Mouse (Mus musculus) stomach, postnatal 0 days (tissue): Measurements from ENCODE around the gene Slco2a1. TPM values are rescaled to one million over a fixed set of nuclear protein-coding genes. Genes with fewer than 3 reads are reported as not detected.

ENCODE experiments used
- ATAC-seq: fragments of 200-750 bp; cut with Nextera tagmentation; 2 replicates; pipeline ENCODE4 v1.8.0; 2017; ENCODE audit not compliant: low FRiP score, low TSS enrichment
- DNase-seq: peaks from one replicate; pipeline ENCODE4 v3.0.0-alpha.2; 2016; ENCODE audit warnings: low spot score
- H3K27ac ChIP-seq: fragments of 300-500 bp; sonication (generic); replicated peaks from 2 replicates; pipeline ENCODE4 v1.5.1; 2014; ENCODE audit warnings: mild to moderate bottlenecking, control low read depth
- H3K27me3 ChIP-seq: fragments of 300-500 bp; sonication (generic); 2 replicates; pipeline ENCODE4 v1.6.1; 2014; ENCODE audit warnings: low read length; ENCODE audit not compliant: control insufficient read depth, insufficient read depth
- H3K36me3 ChIP-seq: fragments of 300-500 bp; sonication (generic); 2 replicates; pipeline ENCODE4 v1.6.1; 2014; ENCODE audit warnings: low read length, mixed read lengths; ENCODE audit not compliant: control insufficient read depth, insufficient read depth
- H3K4me1 ChIP-seq: fragments of 300-500 bp; sonication (generic); replicated peaks from 2 replicates; pipeline ENCODE4 v1.6.1; 2014; ENCODE audit warnings: antibody characterized with exemption; ENCODE audit not compliant: control insufficient read depth, insufficient read depth
- H3K4me2 ChIP-seq: fragments of 300-500 bp; sonication (generic); replicated peaks from 2 replicates; pipeline ENCODE4 v1.6.1; 2014; ENCODE audit warnings: low read depth, mild to moderate bottlenecking, control low read depth, moderate library complexity
- H3K4me3 ChIP-seq: fragments of 300-500 bp; sonication (generic); 2 replicates; pipeline ENCODE4 v1.5.1; 2014; ENCODE audit warnings: low read depth, low read length, control low read depth
- H3K9ac ChIP-seq: fragments of 300-500 bp; sonication (generic); 2 replicates; pipeline ENCODE4 v1.6.1; 2014; ENCODE audit warnings: mild to moderate bottlenecking, low read length, control low read depth, mixed read lengths
- H3K9me3 ChIP-seq: fragments of 300-500 bp; sonication (generic); 2 replicates; pipeline ENCODE4 v1.6.1; 2016; ENCODE audit warnings: low read length; ENCODE audit not compliant: control insufficient read depth
- CTCF ChIP-seq: IDR thresholded peaks from 2 replicates; pipeline ENCODE4 v1.5.1; 2016; ENCODE audit warnings: antibody characterized with exemption, low read depth, mild to moderate bottlenecking, moderate library complexity
- EP300 ChIP-seq: optimal IDR thresholded peaks from 2 replicates; pipeline ENCODE3; 2016; ENCODE audit warnings: antibody characterized with exemption
- WGBS: fragments of 180-500 bp; shearing (Covaris S2); extraction: QIAGEN DNeasy Blood & Tissue Kit; methylation state at CpG from one replicate; pipeline ENCODE4 v1.1.7; 2014; 5-methylcytosine and 5-hydroxymethylcytosine counted together
- polyA plus RNA-seq: library from polyadenylated mRNA; unstranded; fragments of >200 nt; fragmentation: Nextera tagmentation; extraction: Ambion mirVana; gene quantifications from 2 replicates; pipeline ENCODE4 v1.2.1, GENCODE M21; 2015

The Slco2a1 gene
- polyA plus RNA-seq, 1 experiment from 2014 or later = 22.3 TPM

- ATAC-seq (peak; percentile 66), DNase-seq (peak; percentile 62)
- Histone ChIP-seq H3K4me3 (peak within 1 kb of the TSS; percentile 61), H3K9me3 (no peaks in the 10 kb centered on the region), H3K4me1 (peaks cover 6% of the 10 kb centered on the region), H3K36me3 (no peaks in the 10 kb centered on the region), H3K27me3 (peaks cover 13% of the 10 kb centered on the region), H3K4me2 (peak within 1 kb of the TSS; percentile 87), H3K9ac (peak within 1 kb of the TSS; percentile 64), H3K27ac (no peak within 1 kb of the TSS)
- 0% methylated on average over 37 of the region's 81 CpGs for WGBS
- TF ChIP-seq CTCF (no peak), EP300 (no peak)
Observed at GRCm38 (mm10) chr9:103111621-103112470, 123.3 kb downstream of the Slco2a1 start, which contains the start of gene Rab6b. Rab6b (plus strand) TSS chr9:103111787.

- 2% methylated on average over 35 of the region's 35 CpGs for WGBS
- peak; percentile 44 for ATAC-seq
- H3K36me3 ChIP-seq = no peaks in the 10 kb centered on the region
- peak overlapping the region; percentile 61 for H3K4me3 ChIP-seq
- DNase-seq = peak; percentile 62
- H3K4me2 ChIP-seq = peak overlapping the region; percentile 87
- TF ChIP-seq EP300 (no peak), CTCF (no peak)
- H3K9me3 ChIP-seq = no peaks in the 10 kb centered on the region
- peak overlapping the region; percentile 64; the same call in 1 of the 2 replicates for H3K9ac ChIP-seq
- peaks cover 13% of the 10 kb centered on the region for H3K27me3 ChIP-seq
- peaks cover 6% of the 10 kb centered on the region for H3K4me1 ChIP-seq
- H3K27ac ChIP-seq = no peak overlapping the region
Observed at GRCm38 (mm10) chr9:103112471-103113271, 124.2 kb downstream of the Slco2a1 start.

- no peak overlapping the region for H3K4me3 ChIP-seq
Observed at GRCm38 (mm10) chr9:103113351-103113750, 124.8 kb downstream of the Slco2a1 start.

GRCm38 (mm10) chr9:103114326-103114725 is 125.8 kb downstream of the Slco2a1 start:
- DNase-seq (no peak), ATAC-seq (no peak)
- Histone ChIP-seq H3K4me2 (no peak overlapping the region), H3K36me3 (no peaks in the 10 kb centered on the region), H3K4me3 (no peak overlapping the region), H3K9me3 (no peaks in the 10 kb centered on the region), H3K27ac (no peak overlapping the region), H3K4me1 (peaks cover 6% of the 10 kb centered on the region), H3K27me3 (peaks cover 13% of the 10 kb centered on the region), H3K9ac (no peak overlapping the region)
- TF ChIP-seq EP300 (no peak), CTCF (no peak)
- WGBS = 70% methylated on average over 8 of the region's 8 CpGs

More at GRCm38 (mm10) chr9:103113351-103113750, 124.8 kb downstream of the Slco2a1 start:
- peaks cover 6% of the 10 kb centered on the region for H3K4me1 ChIP-seq
- no peaks in the 10 kb centered on the region for H3K9me3 ChIP-seq
- peaks cover 13% of the 10 kb centered on the region for H3K27me3 ChIP-seq
- no peak for TF ChIP-seq CTCF
- no peak for TF ChIP-seq EP300
- ATAC-seq (no peak), DNase-seq (no peak)
- 61% methylated on average over 10 of the region's 11 CpGs for WGBS
- H3K9ac ChIP-seq = no peak overlapping the region
- H3K27ac ChIP-seq = no peak overlapping the region
- no peaks in the 10 kb centered on the region for H3K36me3 ChIP-seq
- no peak overlapping the region for H3K4me2 ChIP-seq

- 92% methylated on average over 13 of the region's 13 CpGs for WGBS
- Histone ChIP-seq H3K9ac (no peak overlapping the region), H3K27me3 (peaks cover 13% of the 10 kb centered on the region), H3K9me3 (no peaks in the 10 kb centered on the region), H3K4me2 (no peak overlapping the region), H3K4me3 (no peak overlapping the region), H3K4me1 (peaks cover 6% of the 10 kb centered on the region), H3K36me3 (no peaks in the 10 kb centered on the region), H3K27ac (no peak overlapping the region)
- no peak for DNase-seq
- no peak for TF ChIP-seq CTCF
- TF ChIP-seq EP300 = no peak
- ATAC-seq = no peak
Observed at GRCm38 (mm10) chr9:103114901-103115300, 126.4 kb downstream of the Slco2a1 start.

- peaks cover 8% of the 10 kb centered on the region for H3K27me3 ChIP-seq
- no peak for ATAC-seq
- DNase-seq = no peak
- WGBS = 72% methylated on average over 4 of the region's 4 CpGs
- H3K4me3 ChIP-seq = no peak overlapping the region
- no peak overlapping the region for H3K27ac ChIP-seq
- no peaks in the 10 kb centered on the region for H3K36me3 ChIP-seq
- no peak overlapping the region for H3K9ac ChIP-seq
- H3K4me1 ChIP-seq = no peaks in the 10 kb centered on the region
- no peak overlapping the region for H3K4me2 ChIP-seq
- H3K9me3 ChIP-seq = no peaks in the 10 kb centered on the region
- TF ChIP-seq EP300 = no peak
- no peak for TF ChIP-seq CTCF
Observed at GRCm38 (mm10) chr9:103116941-103117340, 128.4 kb downstream of the Slco2a1 start.
